Mouse (Mus musculus) adrenal gland, postnatal 4 days (tissue): ENCODE measurements around the gene Plcd1. TPM values are rescaled to one million over a fixed set of nuclear protein-coding genes. Genes with fewer than 3 reads are reported as not detected.

ENCODE experiments used
- DNase-seq, 2 experiments: peaks; one replicate each; pipeline ENCODE4 v3.0.0; 2021 to 2022; ENCODE audit warnings: low spot score in 2 of 2, mixed read lengths in 2 of 2
- total RNA-seq, 2 experiments: library from RNA; stranded (reverse); gene quantifications; 2 replicates each; pipeline ENCODE4 v1.2.3; 2021

Plcd1 gene
- total RNA-seq, 2 experiments from 2014 or later, result 9.7 to 12.7 TPM

DNA sequence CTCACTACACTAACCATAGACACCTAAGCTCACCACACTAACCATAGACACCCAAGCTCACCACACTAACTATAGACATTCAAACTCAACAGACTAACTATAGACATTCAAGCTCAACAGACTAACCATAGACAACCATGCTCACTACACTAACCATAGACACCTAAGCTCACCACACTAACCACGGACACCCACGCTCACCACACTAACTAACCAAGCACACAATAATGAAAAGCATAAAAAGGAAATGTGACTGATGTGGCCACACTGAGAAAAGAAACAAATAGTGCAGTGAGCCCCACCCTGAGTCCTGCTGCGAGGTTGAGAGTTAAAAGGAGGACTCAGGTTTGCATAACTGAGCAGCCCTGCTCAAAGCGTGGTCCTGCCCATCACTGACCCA, 38.0 kb downstream of the Plcd1 start:
- DNase-seq, result no peak

DNA sequence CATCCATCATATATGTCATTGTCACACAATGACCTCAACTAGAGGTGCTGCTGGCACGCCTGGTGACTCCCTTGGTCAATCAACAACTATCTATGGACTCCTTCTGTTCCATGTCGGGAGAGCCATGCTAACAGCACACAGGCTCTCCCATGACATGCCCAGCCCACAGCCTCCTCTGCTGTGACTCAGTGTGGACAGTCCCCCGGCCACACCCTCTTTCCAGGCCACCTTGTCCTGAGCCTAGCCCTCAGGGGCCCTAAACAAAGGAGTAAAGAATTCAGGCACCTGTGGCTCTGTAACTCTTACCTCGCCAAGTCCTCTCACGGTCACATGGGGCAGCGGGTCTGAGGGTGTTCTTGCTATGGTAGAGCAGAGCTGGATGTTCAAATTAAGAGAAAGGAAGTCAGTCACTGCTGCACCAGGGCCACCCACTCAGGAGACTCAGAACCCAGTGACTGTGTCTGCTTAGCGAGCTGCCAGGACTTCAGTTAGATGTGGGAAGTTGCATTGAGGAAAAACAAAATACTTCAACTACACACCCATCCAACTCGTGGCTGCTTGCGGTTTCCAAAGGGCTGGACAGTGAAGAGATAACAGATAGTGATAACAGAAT, 39.2 kb downstream of the Plcd1 start:
- DNase-seq, result no peak

DNA sequence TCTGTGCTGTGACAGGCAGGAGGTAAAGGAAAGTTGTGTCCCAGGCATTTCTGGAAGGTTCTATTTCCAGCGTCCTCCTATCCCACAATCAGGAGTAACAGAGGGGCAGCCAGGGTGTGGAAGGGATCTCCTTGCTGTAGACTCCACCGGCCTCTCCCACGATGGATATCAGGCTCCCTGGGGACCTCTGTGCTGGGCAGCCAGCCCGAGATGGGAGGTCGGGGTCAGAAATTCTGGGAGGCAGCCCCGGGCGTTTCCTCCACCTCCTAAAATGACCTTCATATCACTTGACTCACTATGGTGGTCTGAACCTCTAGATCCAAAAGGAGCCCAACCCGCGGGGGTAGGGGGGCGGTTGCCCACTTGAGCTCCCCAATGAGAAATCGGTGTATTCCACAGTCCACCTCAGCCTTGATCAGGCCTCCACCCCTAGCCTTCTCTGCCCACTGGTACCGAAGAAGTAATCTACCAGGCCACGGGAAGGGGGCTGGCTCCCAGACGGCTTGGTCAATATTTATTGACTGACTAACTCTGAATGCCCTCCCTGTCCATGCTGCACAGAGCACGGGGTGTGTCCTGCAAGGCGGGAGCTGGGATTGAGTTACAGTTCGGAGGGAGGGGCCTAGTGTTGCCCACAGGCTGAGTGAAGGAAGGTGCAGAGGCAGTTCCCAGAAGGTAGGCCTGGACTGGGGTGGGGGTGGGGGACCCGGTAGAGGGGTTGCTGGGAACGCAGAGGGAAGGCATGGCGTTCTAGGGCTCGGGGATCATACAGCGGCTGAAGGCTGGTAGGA, 41.0 kb downstream of the Plcd1 start, which contains the start of gene Vill:
Vill (plus strand) TSS at position 625 of the 791 bp plus-strand sequence.
- DNase-seq, result no peak

DNA sequence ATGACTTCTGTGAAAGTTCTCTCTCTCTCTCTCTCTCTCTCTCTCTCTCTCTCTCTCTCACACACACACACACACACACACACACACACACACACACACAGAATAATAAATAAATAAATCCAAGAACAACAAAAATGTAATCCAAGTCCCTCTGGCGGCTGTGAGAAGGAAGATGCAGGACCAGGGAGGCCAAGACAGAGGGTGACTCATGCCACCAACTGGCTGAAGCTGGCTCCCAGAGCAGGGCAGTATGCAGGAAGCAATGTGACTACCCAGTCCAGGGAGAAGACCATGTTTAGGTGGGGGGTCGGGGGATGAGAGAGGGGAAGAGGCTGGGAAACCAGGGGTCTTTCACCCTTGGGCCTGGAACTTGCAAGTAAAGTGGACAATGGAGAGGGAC, 42.1 kb downstream of the Plcd1 start:
- DNase-seq, result no peak

DNA sequence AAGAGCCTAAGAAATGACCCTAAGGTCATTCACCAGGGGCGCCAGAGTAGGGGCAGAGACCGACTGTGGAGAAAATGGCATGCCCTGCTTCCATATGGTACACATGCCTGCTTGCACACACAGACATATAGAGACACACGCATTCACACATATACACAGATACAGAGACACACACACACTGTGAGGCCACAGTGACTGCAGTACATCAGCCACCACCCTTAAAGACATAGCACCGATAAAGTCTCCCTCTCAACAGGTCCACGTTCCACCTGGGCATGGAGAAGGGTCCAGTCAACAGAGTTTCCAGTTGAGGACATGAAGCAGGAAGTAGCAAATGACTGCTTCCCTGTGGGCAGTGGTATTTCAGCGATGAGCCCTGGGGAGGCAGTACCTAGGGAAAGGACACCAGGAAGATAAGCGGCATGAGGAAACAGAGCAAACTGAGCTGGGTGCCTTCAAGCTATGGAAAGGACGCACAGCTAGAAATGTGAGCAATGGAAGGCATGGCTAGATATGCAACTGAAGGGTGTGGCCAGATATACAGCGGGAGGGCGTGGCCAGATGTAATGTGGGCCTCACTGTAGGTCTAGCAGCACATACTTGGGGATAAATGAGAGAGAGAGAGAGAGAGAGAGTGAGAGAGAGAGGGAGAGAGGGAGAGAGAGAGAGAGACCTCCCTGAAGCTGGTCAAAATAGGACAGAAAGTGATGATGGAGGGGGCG, 45.0 kb downstream of the Plcd1 start:
- no peak for DNase-seq

DNA sequence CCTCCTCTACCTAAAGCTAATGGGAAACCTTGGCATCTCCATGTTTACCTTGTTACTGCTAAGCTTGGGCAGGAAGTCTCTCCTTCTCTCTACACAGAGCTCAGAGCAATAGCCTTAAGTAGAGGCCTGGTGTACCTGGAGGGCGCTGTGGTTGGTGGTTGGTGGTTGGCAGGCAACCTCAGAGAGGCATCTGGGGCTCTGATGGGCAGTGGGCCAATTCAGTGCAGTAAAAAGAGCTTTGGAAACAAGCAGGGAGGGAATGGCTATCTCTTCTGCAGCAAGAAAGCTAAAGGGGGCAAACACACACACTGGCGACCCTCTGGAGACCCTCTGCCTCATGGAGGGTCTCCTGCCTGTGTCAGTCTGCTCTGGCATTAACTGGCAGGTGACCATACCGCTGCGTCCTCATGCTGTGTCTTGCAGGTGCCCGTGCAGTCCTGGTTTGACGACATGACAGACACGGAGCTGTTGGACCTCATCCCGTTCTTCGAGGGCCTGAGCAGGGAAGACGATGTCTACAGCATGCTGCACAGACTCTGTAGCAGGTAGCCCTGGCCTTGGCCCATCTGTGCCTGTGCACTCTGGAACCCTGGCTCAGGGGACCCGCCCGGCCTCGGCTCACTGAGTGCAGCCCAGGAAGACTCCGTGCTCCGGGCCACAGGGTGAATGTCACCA, 53.1 kb downstream of the Plcd1 start:
- DNase-seq, result no peak

DNA sequence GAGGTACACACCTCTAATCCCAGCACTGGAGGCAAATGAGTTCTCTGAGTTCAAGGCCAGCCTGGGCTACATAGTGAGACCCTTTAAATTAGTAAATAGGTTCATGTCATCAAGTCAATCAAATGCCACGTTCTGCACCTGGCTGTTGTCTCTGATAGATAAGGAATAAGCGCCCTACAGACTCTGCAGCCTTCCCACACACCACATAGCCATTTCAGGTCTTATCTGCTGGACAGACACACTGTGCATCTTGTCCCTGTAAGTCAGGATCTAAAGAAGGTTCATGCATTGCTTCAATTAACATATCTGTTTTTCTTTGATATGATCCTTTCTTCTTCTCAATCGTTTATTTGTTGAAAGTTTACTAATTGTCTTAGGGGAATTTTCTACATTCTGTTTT, 54.7 kb downstream of the Plcd1 start:
- no peak for DNase-seq

DNA sequence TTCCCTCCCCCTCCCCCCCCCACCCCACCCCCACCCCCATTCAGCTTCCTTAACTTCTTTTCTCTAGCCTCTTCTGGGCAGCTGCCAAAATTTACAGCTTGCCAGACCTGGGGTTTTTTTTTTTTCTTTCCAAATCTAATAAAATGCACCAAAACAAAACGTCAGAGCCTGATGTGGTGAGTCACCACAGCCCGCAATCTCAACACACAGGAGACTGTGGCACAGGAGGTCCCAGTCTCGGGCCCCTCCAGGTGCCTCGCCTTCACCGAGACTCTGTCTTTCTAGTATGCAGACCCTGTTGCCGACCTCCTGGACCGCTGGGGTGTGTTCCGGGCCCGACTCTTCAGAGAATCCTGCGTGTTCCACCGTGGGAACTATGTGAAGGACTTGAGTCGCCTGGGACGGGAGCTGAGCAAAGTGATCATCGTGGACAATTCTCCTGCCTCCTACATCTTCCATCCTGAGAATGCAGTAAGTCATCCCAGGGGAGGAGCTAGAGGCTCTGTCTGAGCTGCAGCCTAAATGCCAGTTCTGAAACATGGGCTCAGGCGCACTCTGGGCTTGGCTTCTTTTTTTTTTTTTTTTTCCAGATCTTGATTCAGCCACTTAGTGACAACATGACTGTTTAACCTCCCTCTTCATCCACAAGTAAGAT, 56.1 kb downstream of the Plcd1 start:
- no peak for DNase-seq

DNA sequence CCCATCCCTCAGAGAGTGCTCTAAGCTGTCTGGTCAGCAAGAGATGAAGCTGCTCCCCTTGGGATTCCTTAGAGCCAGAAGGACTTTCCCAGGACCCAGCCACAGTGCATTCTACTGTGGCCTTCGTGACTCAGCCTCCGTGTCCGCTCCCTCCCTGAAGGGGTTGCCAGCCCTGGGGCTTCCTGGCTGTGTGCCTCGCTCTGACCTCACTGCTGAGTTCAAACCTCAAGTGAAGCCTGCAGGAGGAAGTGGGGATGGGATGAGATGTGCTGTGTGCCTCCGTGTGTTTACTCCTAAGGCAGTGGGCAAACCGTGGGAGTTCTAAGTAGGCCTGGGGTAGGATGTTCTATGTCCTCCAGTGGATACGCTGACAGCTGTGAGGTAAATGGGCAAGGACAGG, 57.5 kb downstream of the Plcd1 start:
- no peak for DNase-seq

DNA sequence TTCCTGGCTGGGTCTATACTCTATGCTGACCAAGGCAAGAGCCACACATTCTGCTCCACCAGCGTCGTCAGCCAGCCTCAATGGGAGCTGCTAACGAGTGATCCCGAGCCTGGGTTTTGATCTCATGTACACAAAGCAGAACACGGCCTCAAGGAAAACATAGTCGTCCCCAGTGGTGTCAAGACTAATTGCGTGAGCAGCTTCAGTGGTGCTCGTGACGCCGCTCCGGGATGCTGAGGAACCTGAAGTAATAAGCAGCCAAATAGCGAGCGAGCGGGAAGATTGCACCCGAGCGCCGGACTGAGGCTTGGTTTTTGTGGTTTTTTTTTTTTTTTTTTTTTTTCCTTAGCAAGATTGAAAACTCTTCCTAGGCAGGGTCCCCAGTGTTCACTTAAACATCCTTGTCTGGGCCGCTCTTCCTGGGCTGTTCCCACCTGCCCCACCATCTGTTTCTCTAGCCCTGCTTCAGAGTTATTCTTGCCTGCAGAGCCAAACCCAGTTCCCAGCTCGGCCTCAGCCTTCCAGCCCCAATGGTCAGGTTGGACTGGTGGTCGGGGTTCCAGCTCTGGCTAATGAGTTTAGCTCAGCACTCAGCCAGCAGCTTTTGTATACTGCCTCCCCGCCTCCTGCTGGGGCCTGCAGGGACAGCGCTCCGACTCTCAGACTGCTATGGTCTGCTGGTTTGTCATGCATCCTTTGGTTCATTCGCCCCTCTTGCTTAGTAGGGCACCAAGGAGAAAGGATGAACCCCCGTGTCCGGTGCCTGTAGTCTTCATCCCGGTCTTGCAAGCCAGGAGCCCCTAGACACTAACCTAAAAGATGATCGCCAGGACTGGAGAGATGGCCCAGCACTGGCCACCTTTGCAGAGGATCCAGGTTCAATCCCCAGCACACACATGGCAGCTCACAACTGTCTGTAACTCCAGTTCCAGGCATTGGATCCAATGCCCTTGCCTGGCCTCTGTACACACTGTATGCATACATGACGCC, 58.3 kb downstream of the Plcd1 start:
- DNase-seq, result no peak

DNA sequence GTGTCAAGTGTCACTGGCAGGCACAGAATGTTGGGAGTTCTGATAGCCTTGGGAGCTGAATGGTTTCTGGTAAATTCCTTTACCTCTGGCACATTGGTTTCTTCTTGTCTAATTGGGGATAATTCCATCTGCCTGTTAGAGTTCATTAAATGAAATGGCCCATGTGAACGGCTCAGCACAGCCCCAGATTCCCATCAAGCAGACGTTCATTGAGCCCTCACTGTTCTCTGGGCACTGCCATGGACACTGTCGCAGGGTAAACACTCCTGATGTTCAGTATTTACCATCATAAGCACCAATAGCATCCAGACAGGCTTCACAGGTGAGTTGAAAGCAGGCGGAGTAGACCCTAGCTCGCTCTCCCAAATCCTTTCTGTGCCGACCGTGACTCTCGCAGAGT, 59.2 kb downstream of the Plcd1 start:
- no peak for DNase-seq

DNA sequence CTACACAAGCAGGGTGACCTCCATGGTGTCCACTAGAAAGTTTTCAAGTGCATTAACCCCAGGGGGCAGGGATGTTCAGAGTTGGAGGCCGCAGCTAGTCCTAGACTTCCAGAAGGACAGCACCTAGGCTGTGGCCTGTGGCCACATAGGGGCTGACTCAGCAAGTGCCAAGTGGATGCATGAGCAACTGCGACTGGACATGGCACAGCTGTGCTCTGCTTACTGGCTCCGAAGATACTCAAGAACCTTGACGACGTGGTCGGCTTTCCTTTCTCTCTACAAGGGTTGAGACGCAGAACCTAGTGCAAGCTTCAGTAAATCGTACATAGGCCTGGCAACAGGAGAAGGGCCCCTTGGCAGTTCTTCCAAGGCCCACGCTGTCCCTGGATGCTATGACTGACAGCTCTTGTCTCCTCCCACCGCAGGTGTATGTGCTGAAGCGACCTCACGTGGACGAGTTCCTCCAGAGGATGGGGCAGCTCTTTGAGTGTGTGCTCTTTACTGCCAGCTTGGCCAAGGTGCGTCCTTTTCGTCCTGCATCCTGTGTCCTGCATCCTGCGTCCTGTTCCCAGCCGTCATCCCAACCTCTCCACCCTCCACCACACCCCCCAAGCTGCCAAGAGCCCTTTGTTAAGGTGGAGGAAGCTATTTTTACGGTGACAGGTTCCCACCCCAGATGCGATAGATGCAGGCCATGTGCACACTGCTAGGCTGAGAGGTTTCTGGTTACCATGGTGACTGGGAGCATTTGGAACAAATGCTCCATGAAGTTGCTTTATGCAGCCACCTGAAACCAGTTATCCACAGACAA, 60.0 kb downstream of the Plcd1 start:
- DNase-seq, result no peak

DNA sequence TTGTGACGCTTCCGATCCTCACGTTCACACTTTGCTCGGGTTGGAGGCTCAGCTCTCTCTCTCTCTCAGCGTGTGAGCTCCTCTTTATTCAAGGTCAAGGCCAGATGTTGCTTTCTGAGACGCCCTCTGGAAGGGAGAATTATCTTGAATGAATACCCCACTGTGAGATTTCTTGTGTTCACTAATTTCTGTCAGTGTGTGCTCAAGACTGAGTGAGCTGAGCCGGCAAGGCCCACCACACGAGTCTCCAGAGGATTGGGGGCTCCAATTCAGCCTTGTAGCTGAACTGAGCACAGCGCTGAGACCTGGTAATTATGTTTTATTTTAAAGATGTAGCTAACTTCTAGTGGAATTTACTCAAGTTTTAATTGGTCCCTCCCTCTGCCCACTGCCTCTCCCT, 60.8 kb downstream of the Plcd1 start:
- no peak for DNase-seq

DNA sequence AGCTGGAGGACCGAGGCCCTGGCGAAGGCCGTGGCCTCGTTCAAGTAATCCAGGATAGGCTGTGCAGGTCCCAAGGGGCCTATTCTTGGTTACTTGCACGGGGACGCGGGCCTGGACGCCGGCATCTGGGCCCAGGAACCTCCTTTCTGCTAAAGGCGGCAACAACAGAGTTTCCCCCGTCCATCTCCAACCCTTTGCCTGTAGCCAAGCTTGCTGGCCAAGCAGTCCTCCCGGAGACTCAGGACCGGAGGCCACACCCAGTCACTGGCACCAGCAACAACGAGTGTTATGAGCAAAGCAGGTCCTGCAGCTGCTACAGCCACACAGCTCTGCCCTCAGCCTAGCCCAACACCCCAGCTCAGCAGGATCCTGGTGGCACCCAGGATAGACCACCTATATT, 61.5 kb downstream of the Plcd1 start:
- no peak for DNase-seq

DNA sequence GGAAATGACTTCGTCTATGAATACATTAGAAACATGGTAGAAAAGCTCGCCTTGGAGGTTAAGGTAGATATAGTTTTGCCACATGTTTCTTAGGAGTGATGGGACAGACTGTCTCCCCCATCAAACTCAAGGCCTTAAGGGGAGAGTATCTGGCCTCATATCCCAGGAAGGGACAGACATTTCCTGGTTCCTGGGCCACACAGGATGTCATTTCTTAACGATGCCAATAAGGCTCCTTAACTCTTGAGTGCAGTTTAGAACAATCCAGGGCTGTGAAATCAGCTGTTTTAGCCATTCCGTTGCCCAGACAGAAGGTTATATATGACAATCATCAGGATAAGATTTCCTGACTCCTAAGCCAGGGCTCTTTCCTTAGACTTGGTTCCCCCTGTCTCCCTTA, 62.3 kb downstream of the Plcd1 start:
- DNase-seq, result no peak

DNA sequence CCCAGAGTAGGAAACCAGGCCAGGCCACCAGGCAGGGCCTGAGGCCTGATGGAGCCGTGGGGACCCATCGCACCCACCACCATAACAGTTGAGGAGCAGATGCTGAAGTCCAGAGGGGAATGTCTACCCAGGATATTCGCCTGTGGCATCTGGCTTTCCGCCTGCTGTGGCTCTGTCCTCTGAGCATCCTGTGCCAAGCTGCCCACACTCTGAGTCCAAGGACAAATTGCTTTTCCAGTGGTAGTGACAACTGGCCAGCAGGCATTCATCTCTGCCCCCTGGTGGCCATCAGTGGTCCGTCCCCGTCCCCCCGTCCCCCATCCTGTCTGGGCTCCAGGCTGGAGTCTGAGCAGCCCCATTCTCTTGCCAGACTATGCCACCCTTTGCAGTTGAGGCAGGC, 63.7 kb downstream of the Plcd1 start:
- DNase-seq, result peak; percentile 51

DNA sequence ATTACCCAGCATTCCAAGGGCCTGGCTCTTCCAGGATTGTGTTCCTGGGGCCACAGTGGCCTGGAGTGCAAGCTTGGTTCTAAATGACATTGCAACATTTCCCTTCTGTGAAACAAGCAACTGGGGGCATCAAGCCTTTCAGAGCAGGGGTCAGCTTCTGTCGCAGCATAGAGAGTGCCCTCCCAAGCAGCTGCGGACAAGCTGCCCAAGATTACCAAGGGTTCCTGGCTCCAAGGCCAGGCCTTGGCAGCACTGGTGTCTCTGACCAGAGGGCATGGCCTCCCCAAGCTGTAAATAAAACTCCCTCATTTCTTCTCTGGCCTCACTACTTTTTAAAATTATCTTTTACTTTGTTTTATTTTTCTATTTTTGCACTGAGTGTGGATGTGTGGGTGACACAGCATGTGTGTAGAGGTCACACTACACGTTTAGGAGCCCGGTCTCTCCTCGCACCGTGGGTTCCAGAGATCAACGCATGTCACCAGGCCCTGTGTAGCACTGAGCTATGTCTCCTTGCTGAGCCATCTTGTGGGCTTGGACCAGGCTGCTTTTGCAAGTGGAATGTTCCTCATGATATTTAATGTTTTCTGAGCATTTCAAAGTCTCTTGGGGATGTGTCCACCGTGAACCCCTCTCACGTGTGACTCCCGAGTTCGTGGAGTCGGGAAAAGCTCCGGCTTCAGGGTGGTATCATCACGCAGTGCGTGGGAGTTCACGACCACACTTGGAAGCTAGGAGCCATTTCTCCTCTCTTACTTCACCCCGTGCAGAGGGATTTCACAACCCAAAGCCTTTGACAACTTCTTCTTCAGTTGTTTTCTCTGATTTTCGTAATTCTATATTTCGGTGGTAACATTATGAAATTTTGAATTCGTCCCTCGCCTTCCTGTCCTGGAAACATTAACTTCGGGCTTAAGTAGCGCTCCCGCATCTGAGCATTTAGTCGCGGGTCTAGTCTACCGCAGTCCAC, 64.8 kb downstream of the Plcd1 start:
- DNase-seq, result no peak

DNA sequence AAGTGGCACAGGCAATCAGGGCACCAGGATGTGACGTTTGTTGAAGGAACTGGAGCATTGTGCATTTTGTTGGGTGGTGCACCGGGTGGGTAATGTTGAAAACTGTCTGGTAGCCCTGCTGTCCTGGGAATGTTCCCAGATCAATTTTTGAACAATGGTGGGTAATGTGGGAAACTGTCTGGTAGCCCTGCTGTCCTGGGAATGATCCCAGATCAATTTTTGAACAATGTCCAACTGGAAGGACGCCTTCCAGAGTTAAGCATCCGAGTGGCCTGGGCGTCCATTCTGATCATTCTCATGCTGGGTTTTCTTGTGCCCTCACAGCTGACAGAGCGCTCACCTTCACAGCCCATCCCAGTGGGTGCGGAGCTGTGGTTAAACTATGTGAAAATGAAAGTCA, 66.0 kb downstream of the Plcd1 start:
- DNase-seq, result no peak
